Mouse (Mus musculus) granulocyte monocyte progenitor cell, adult 5-6 weeks (primary cell): ENCODE measurements around the gene Atp6v0d1. TPM values are rescaled to one million over a fixed set of nuclear protein-coding genes. Genes with fewer than 3 reads are reported as not detected.

Source experiments
- ATAC-seq: replicated peaks from 2 replicates; pipeline ENCODE4 v1.8.0; 2016; ENCODE audit warnings: mild to moderate bottlenecking, moderate TSS enrichment, inconsistent platforms; ENCODE audit not compliant: poor library complexity, severe bottlenecking
- total RNA-seq, 2 experiments: library from RNA; stranded (forward) in 1 of 2; stranded (reverse) in 1 of 2; fragments of 200-712, 200-1000 nt in 1 of 2; fragments of >200 nt in 1 of 2; fragmentation: Nextera tagmentation in 1 of 2; gene quantifications; 2 replicates each; pipeline ENCODE4 v1.2.3; 2014 to 2017

Gene Atp6v0d1
- total RNA-seq, 2 experiments from 2014 or later = 47.3 to 112 TPM

- ATAC-seq = no peak
Measured at GRCm38 (mm10) chr8:105542808-105543207, 23.0 kb downstream of the Atp6v0d1 start.

DNA sequence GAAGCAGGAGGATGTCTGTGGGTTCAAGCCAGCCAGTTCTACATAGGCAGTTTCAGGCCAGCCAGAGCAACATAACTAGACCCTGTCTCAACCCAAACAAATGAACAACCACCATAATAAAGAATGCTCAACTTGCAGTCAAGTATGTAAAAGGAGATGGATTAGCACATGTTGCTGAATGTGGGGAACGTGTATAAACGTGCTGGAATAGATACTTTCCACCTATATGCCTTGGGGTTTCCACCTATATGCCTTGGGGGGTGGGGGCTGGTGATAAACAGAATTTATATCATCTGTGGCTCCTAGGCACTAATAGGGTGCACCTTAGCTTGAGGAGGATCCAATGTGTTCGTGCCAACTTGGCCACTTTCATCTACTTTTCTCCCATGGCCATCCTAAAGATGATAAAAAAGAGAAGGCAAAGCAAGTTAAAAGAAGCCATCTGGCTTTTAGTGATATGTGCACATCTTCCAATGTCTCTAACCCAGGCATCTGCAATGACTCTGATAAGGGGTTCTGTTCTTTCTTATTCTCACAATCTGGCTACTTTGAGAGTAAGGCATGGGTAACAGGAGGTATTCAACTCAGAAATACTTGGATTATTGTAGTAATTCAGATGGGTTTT is 23.7 kb downstream of the Atp6v0d1 start:
- no peak for ATAC-seq

DNA sequence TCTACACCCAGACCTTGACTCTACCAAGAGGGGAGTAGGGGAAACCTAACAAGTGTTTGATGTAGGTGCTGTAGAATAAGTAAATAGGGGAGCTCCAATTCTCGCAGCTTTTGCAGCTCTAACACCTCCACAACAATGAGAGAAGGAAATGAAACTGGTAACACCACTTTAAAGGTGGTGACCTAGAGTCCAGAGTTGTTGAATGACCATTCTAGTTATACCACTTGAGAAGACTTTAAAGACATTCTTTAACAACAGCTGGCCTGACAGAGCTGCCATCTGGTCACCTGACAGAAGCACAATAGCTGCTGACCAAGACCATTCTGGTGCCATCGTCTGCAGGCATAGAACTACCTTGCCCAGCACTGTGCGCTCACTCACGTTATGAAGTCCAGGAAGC is 26.9 kb downstream of the Atp6v0d1 start:
- no peak for ATAC-seq

GRCm38 (mm10) chr8:105537011-105537677 is 28.7 kb downstream of the Atp6v0d1 start:
- no peak for ATAC-seq

DNA sequence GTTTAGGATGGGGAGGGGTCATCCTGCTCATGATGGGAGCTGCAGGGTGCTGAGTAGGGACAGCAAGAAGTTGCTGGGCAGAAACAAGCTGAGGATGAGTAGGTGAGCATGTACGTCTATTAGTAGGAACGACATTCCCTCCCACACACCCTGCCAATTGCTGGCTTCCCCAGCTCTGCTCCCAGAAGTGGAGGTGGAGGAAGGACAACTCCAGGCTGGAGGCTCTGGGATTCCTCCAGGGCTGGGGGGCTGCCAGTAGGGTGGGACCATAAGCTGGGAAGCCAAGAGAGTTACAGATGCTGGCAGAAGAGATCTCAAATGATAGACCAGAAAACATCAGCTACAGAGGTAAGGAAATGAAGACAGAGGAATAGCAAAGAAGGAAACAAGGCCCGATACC is 29.3 kb downstream of the Atp6v0d1 start:
- no peak for ATAC-seq

DNA sequence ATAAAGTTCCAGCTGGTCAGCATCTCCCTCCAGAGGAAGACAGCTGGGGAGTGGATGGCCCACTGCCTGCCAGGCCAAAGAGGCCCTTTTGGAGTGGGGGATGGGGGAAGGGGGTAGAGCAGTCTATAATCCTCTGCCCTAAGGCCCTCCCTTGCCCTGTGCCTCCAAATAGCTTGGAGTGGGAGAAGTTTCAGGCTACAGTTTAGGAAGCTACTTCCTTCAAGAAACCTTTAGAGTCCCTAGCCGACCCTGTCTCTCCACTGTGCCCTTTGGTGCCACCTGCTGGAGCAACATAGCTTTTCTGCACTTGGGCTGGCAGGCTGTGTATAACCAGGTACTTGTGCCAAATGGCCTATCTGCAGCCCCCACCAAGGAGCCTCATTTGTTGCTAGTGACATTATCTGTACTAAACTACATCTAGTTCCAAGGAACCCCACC is 31.9 kb downstream of the Atp6v0d1 start:
- ATAC-seq = peak; percentile 76

GRCm38 (mm10) chr8:105533439-105533838 is 32.4 kb downstream of the Atp6v0d1 start:
- ATAC-seq = peak; percentile 31; the same call in 1 of the 2 replicates

GRCm38 (mm10) chr8:105531774-105532173 is 34.1 kb downstream of the Atp6v0d1 start:
- peak; percentile 47; the same call in 1 of the 2 replicates for ATAC-seq

GRCm38 (mm10) chr8:105529271-105529670 is 36.6 kb downstream of the Atp6v0d1 start:
- no peak for ATAC-seq

GRCm38 (mm10) chr8:105528206-105528605 is 37.6 kb downstream of the Atp6v0d1 start:
- ATAC-seq = no peak

DNA sequence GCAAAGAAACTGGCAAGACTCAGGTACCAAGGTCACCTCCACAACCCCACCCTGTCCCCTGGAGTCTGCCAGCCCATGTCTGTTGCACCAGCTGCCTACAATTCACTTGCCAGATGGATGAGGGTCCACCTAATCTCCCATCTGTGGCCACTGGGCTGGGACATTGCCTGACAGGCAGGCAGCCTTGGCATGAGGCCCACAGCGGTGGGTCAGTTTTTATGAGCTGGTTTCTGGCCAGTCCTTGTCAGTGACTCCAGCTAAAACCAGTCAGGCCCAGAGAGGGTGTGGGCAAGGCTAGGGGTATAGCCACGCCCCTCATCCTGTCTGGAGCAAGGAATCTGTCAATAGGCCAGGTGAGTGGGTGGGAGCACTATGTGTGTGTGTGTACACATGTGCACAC is 38.7 kb downstream of the Atp6v0d1 start:
- ATAC-seq = no peak

DNA sequence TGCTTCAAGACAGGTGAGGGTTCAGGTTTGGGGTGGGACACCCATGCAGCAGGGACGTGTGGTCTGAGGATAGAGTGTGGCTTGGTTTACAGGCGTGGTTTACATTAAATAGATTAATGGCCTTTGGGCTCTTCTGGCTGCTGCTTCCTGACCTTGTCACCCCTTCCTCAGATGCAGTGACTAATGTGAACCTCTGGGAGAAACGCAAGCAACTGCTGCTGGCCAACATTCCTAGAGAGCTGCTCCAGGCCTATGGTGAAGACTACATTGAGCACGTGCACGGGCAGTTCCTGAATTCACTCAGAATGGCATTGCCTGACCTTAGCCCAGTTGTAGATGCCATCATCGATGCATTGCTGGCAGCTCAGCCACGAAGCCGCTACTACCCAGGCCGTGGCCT is 43.0 kb downstream of the Atp6v0d1 start:
- no peak for ATAC-seq

DNA sequence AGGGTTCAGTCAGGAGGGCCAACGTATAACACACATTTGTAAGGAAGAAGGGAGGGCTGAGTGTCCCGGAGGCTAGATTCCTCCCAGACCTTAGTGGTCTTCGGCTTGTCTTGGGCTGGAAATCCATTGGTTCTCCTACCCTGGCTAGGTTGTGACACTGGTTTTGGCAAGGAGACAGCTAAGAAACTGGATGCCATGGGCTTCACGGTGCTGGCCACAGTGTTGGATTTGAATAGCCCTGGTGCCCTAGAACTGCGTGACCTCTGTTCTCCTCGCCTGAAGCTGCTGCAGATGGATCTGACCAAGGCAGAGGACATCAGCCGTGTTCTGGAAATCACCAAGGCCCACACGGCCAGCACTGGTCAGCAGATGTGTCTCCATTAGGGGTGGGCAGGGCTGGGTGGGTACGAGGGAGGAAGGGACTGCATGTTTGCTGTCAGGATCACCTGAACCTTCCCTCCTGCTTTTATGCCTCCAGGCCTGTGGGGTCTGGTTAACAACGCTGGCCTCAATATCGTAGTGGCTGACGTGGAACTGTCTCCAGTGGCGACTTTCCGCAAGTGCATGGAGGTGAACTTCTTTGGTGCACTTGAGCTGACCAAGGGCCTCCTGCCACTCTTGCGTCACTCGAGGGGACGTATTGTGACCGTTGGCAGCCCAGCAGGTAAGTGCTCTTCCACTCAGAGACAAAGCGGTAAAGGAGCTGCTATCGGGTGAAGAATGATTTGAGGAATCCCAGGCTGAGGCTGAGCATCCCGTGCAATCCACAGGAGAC is 43.7 kb downstream of the Atp6v0d1 start:
- ATAC-seq = no peak

GRCm38 (mm10) chr8:105521061-105521460 is 44.8 kb downstream of the Atp6v0d1 start:
- no peak for ATAC-seq

DNA sequence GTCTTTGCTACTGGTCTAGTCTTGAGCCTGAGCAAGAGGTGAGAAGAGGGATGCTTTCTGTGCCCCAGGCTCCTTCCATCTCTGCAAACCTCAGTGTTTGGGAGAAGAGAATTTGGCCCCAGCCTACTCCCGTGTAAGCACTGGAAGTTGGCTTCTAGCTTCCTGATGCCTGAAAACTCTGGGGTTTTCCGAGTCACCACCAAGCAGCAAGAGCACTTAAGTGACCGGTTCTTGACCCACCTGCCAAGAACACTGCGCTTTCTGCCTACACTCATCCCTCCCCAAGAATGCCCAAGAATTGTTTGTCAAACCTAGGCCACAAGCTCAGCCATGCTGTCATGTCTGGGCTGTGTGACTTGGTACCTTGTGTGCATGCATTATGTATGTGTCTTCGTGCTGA is 45.3 kb downstream of the Atp6v0d1 start:
- ATAC-seq = no peak

DNA sequence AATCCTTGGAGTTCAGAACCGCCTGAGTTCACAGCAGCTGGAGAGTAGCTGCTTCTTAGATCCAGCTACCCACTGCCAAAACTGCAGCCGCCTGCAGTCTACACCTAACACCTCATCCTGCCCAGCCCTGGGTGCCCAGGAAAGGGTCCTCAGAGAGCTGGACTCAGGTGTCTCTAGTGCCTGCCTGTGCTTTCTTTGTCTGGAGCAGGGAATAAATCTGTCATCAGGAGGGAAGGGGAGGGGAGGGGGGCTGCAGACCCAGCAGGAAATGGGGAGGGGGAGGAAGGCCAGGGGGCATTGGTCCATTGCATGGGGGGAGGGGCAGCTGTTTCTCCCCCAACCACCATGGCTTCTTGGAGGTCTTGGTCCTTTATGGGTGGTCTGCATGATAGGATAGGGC is 46.3 kb downstream of the Atp6v0d1 start:
- no peak for ATAC-seq

DNA sequence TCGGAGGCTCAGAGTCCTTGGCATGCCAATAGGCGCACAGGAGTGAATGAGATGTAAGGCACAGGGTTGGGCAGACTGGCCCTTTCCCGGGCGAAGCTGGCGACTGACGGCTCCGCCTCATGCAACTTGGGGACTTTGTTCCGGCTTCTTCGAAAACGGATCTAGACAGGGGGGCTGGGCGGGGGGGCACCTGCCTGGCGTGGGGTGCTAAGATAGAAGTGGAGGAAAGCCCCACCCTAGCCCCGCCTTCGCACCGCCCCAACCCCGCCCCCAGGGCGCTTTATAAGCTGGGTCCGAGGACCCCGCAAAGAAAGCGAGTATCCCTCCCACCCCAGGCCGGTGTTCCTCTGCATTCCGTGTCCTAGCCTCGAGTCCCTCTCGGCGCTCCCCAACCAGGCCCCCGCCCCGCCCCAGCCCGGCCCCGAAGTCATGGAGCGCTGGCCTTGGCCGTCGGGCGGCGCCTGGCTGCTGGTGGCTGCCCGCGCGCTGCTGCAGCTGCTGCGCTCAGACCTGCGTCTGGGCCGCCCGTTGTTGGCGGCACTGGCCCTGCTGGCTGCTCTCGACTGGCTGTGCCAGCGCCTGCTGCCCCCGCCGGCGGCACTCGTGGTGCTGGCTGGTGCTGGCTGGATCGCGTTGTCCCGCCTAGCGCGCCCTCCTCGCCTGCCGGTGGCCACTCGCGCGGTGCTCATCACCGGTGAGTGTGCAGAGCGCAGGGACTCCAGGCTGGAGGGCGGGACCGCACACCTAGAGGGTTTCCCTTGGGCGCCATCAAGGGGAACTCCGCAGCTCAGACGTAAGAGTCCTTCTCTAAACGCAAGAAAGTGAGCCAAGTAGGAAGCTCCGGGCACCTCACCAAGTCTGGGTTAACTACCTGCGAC is 47.2 kb downstream of the Atp6v0d1 start, which contains the start of gene Hsd11b2:
Gene Hsd11b2 (plus strand): TSS at position 320 of the 878 bp plus-strand sequence.
- ATAC-seq = peak; percentile 40

DNA sequence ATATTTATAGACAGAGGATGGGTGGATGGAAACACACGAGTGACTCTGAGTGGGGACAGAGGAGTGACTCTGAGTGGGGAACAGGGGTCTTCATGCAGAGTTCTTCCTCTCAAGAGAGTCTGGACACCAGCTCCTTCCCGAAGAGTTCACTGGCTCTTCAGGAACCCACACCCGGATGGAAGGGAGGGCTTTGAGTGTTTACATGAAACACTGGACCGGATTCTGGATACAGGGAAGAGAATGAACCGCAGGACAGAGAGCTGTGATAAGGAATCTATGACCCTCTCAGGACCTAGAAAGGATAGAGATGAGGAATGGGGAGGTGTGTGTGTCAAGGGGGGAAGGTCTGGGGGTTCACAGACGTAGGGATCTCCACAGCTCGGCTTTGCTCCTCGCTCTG is 48.5 kb downstream of the Atp6v0d1 start:
- ATAC-seq = no peak

GRCm38 (mm10) chr8:105516018-105516645 is 49.7 kb downstream of the Atp6v0d1 start:
- peak; percentile 84 for ATAC-seq

- no peak for ATAC-seq
Measured at GRCm38 (mm10) chr8:105514656-105515055, 51.2 kb downstream of the Atp6v0d1 start.
